Mouse (Mus musculus) cortical plate, adult 2 months (tissue): ENCODE results near the gene Cep83.

Source experiments
- CTCF ChIP-seq: fragments of 200-500 bp; IDR thresholded peaks from 2 replicates; pipeline ENCODE4 v1.5.1; 2011; ENCODE audit warnings: mild to moderate bottlenecking, control low read depth, low read length; ENCODE audit not compliant: insufficient read depth; ENCODE audit errors: extremely low read depth
- POLR2A ChIP-seq: fragments of 200-500 bp; IDR thresholded peaks from 2 replicates; pipeline ENCODE4 v1.6.1; 2011; ENCODE audit warnings: mild to moderate bottlenecking, low read length, control low read depth; ENCODE audit not compliant: insufficient read depth; ENCODE audit errors: extremely low read depth

DNA sequence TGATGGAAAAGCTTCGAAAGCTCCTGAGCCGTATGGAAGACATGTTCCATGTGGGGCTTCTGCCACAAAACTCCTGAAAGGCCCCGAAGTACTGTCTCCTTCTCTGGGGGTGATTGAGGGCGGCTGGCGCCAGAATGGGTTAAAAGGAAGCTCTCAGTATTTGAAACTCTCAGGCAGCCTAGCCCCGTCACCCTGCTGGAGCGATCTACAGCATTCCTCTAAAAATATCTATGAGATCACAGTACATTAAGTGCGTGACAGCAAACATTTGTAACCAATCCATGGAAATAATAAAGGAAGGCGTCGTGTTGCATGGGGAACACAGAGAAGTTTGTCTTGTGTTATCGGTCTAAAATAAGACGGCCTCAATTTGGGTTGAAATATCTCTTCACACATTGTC is 138.0 kb downstream of the Cep83 start:
- TF ChIP-seq POLR2A (no peak), CTCF (no peak)
